Mouse (Mus musculus) spleen, adult 2 months (tissue): ENCODE measurements at regions not wholly inside any gene's neighbourhood (a gene's known extent, or its start where the extent isn't known, plus 50 kb on each side); places are given as distances from the start of the nearest gene placed in this dataset.

Experiments used
- DNase-seq, 2 experiments: peaks; one replicate each; pipeline versions ENCODE4 v3.0.0 to v3.0.0-alpha.2; 2012 to 2021; ENCODE audit warnings: low spot score in 2 of 2, low read depth in 1 of 2
- H3K27ac ChIP-seq: fragments of 200-500 bp; 2 replicates; pipeline ENCODE4 v1.5.1; 2012; ENCODE audit warnings: low read length, inconsistent platforms; ENCODE audit not compliant: insufficient read depth
- H3K27me3 ChIP-seq: fragments of 200-500 bp; 2 replicates; pipeline ENCODE4 v1.6.1; 2012; ENCODE audit warnings: mild to moderate bottlenecking, moderate library complexity, low read length, inconsistent platforms; ENCODE audit not compliant: control insufficient read depth, insufficient read depth
- H3K36me3 ChIP-seq: fragments of 200-500 bp; 2 replicates; pipeline ENCODE4 v1.6.1; 2012; ENCODE audit warnings: mild to moderate bottlenecking, low read length, inconsistent platforms; ENCODE audit not compliant: control insufficient read depth, insufficient read depth
- H3K4me1 ChIP-seq: fragments of 200-500 bp; 2 replicates; pipeline ENCODE4 v1.6.1; 2011; ENCODE audit warnings: inconsistent platforms; ENCODE audit not compliant: control insufficient read depth, insufficient read depth, insufficient read length
- H3K4me3 ChIP-seq: fragments of 200-500 bp; 2 replicates; pipeline ENCODE4 v1.5.1; 2011; ENCODE audit warnings: mild to moderate bottlenecking, inconsistent platforms; ENCODE audit not compliant: insufficient read depth, insufficient read length; ENCODE audit errors: extremely low read depth
- CTCF ChIP-seq: fragments of 200-500 bp; IDR thresholded peaks from 2 replicates; pipeline ENCODE4 v1.5.1; 2011; ENCODE audit warnings: mild to moderate bottlenecking, inconsistent platforms; ENCODE audit not compliant: insufficient read depth, insufficient read length, insufficient replicate concordance; ENCODE audit errors: extremely low read depth
- POLR2A ChIP-seq: fragments of 200-500 bp; IDR thresholded peaks from 2 replicates; pipeline ENCODE4 v1.6.1; 2011; ENCODE audit warnings: low read depth, low read length, inconsistent platforms
- WGBS: fragments of 180-500 bp; shearing (Covaris S2); methylation state at CpG from one replicate; pipeline ENCODE4 v1.1.7; 2018; 5-methylcytosine and 5-hydroxymethylcytosine counted together

GRCm38 (mm10) chr13:111055817-111056216 lies 199.0 kb upstream of the Actbl2 start:
- Histone ChIP-seq H3K4me3 (no peak overlapping the region), H3K27me3 (no peaks in the 10 kb centered on the region), H3K27ac (no peak overlapping the region), H3K4me1 (no peaks in the 10 kb centered on the region), H3K36me3 (no peaks in the 10 kb centered on the region)
- DNase-seq: no peak
- TF ChIP-seq CTCF (no peak), POLR2A (no peak)
- 84% methylated on average over 2 of the region's 2 CpGs for WGBS

DNA sequence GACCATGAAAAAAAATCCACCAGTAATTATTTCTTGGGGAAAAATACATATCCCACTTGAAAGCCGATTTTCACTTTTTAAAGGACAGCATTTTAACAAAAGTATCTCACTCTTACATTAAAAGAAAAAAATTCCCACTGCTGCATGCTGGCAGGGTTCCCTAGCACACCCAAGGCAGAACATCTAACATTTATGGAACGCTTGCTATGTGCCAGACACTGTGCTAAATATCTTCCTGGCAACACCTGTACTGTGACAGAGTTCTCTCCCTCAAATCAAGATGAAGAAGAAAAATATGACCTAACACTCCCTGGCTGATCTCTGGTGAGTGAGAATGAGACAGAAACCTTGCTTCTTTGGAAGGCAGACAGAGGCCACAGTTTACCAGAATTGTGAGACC lies 167.1 kb upstream of the Actbl2 start:
- TF ChIP-seq CTCF (no peak), POLR2A (no peak)
- Histone ChIP-seq H3K4me1 (no peaks in the 10 kb centered on the region), H3K4me3 (no peak overlapping the region), H3K36me3 (no peaks in the 10 kb centered on the region), H3K27me3 (no peaks in the 10 kb centered on the region), H3K27ac (no peak overlapping the region)
- no peak for DNase-seq
- 89% methylated on average over 2 of the region's 2 CpGs for WGBS

DNA sequence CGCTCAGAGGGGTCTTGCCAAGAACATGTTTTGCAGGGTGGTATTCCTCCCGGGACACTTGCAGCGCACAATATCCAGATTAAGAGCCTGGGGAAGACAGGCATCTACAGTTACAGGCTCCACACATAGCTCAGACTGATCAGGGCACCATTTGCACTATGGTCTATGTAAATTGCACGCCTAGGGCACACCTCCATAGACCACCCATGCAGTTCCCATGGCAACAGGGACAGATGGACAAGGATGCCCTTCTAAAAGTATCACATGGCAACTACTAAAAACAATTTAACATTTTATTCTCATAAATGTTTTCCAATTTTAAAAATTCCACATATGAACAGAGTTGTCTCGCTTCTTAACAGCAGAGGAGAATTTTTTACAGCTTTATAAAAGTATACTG lies 158.7 kb upstream of the Actbl2 start:
- DNase-seq: no peak
- Histone ChIP-seq H3K27me3 (no peaks in the 10 kb centered on the region), H3K4me3 (no peak overlapping the region), H3K4me1 (no peaks in the 10 kb centered on the region), H3K36me3 (no peaks in the 10 kb centered on the region), H3K27ac (no peak overlapping the region)
- 93% methylated on average over 5 of the region's 5 CpGs for WGBS
- TF ChIP-seq CTCF: no peak
- TF ChIP-seq POLR2A: no peak

GRCm38 (mm10) chr13:111097336-111097735 lies 157.5 kb upstream of the Actbl2 start:
- 85% methylated on average over 4 of the region's 4 CpGs for WGBS

DNA sequence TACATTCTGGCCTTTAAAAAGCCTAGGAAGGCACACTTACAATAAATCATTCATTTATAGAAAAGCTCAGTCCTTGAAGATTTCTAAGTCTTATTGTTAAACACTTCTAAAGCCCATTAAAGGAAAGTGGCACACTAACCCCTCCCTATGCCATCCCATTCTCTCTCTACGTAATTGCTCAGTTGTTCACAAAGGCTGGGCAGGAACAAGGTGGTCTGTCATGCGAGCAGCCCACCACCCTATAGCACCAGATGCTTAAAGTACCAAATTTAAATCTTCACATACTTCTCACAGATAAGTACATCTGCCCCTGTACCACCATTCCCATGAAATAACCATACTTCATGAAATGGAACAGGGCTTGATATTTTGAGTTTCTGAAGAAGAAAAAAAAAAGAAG lies 156.1 kb upstream of the Actbl2 start:
- Histone ChIP-seq H3K4me3 (no peak overlapping the region), H3K27ac (no peak overlapping the region), H3K4me1 (no peaks in the 10 kb centered on the region), H3K36me3 (no peaks in the 10 kb centered on the region), H3K27me3 (no peaks in the 10 kb centered on the region)
- 81% methylated on average over 2 of the region's 2 CpGs for WGBS
- no peak for DNase-seq
- TF ChIP-seq POLR2A (no peak), CTCF (no peak)

More at GRCm38 (mm10) chr13:111097336-111097735, 157.5 kb upstream of the Actbl2 start:
- Histone ChIP-seq H3K4me1 (no peaks in the 10 kb centered on the region), H3K27ac (no peak overlapping the region), H3K27me3 (no peaks in the 10 kb centered on the region), H3K36me3 (no peaks in the 10 kb centered on the region), H3K4me3 (no peak overlapping the region)
- TF ChIP-seq POLR2A (no peak), CTCF (no peak)
- no peak for DNase-seq

DNA sequence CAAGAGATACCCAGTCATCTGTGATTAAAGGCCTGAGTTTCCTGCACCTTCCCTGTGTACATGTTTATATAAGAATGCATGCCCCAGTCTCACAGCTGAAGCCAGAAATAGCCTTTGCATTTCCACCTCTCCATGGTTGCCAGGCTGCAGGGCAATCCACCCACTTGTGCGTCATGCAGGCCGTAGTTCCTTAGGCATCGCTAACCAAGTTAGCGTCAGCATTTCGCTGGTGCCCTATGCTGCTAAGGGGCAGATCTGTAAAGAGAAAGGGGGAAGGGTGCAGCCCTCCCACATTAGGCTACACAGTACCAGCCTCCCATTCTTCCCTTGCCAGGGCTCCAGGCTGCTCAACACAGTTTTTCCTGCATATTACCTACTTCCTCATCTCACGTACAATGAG lies 155.6 kb upstream of the Actbl2 start:
- H3K36me3 ChIP-seq: no peaks in the 10 kb centered on the region

DNA sequence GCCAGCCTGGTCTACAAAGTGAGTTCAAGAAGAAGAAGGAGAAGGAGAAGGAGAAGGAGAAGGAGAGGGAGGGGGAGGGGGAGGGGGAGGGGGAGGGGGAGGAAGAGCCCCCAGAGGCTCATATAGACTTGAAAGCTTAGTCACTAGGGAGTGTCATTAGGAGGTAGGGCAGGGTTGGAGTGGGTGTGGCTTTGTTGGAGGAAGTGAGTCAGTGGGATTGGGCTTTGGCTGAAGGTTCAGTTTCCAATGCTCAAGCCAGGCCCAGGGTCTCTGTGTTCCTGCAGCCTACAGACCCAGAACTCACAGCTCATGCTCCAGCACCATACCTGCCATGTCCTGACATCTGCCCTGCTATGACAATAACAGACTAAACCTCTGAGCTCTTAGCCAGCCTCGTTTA lies 154.4 kb upstream of the Actbl2 start:
- H3K4me1 ChIP-seq: no peaks in the 10 kb centered on the region
- no peaks in the 10 kb centered on the region for H3K27me3 ChIP-seq
- TF ChIP-seq POLR2A (no peak), CTCF (no peak)
- WGBS: 68% methylated on average over 1 of the region's 1 CpGs
- no peak overlapping the region for H3K4me3 ChIP-seq
- no peaks in the 10 kb centered on the region for H3K36me3 ChIP-seq
- H3K27ac ChIP-seq: no peak overlapping the region
- DNase-seq: no peak

More for the DNA sequence above, 155.6 kb upstream of the Actbl2 start:
- WGBS: 59% methylated on average over 6 of the region's 6 CpGs
- Histone ChIP-seq H3K4me3 (no peak overlapping the region), H3K27me3 (no peaks in the 10 kb centered on the region), H3K27ac (no peak overlapping the region), H3K4me1 (no peaks in the 10 kb centered on the region)
- DNase-seq: no peak
- TF ChIP-seq CTCF (no peak), POLR2A (no peak)
